Mouse (Mus musculus) kidney, embryonic 14.5 days (tissue): ENCODE data around the gene G530012D18Rik. TPM values are rescaled to one million over a fixed set of nuclear protein-coding genes. Genes with fewer than 3 reads are reported as not detected.
"Not testable (repeated sequence)": the region's sequence is repeated elsewhere in the genome, so short reads cannot be mapped to it uniquely, and the experiment has no call there.

ENCODE experiments used
- ATAC-seq: fragments of 200-750 bp; cut with Nextera tagmentation; 2 replicates; pipeline ENCODE4 v1.8.0; 2017; ENCODE audit warnings: moderate number of reproducible peaks, mild to moderate bottlenecking, moderate TSS enrichment, moderate library complexity; ENCODE audit not compliant: low FRiP score, low TSS enrichment
- H3K27ac ChIP-seq: fragments of 300-500 bp; sonication (generic); 2 replicates; pipeline ENCODE4 v1.5.1; 2014; ENCODE audit warnings: low read depth, mild to moderate bottlenecking, low read length, moderate library complexity, mixed read lengths
- H3K27me3 ChIP-seq: fragments of 300-500 bp; sonication (generic); 2 replicates; pipeline ENCODE4 v1.6.1; 2014; ENCODE audit warnings: mild to moderate bottlenecking, low read length; ENCODE audit not compliant: control insufficient read depth, insufficient read depth
- H3K36me3 ChIP-seq: fragments of 300-500 bp; sonication (generic); 2 replicates; pipeline ENCODE4 v1.6.1; 2014; ENCODE audit warnings: low read length, mixed read lengths; ENCODE audit not compliant: control insufficient read depth, insufficient read depth
- H3K4me1 ChIP-seq: fragments of 300-500 bp; sonication (generic); 2 replicates; pipeline ENCODE4 v1.6.1; 2014; ENCODE audit warnings: low read length, mixed read lengths; ENCODE audit not compliant: control insufficient read depth, insufficient read depth
- H3K4me2 ChIP-seq: fragments of 300-500 bp; sonication (generic); replicated peaks from 2 replicates; pipeline ENCODE4 v1.6.1; 2014; ENCODE audit warnings: low read depth, mild to moderate bottlenecking, low read length
- H3K4me3 ChIP-seq: fragments of 300-500 bp; sonication (generic); 2 replicates; pipeline ENCODE4 v1.5.1; 2014; ENCODE audit warnings: mild to moderate bottlenecking, low read length
- H3K9ac ChIP-seq: fragments of 300-500 bp; sonication (generic); 2 replicates; pipeline ENCODE4 v1.6.1; 2014; ENCODE audit warnings: low read depth, mild to moderate bottlenecking, low read length, moderate library complexity
- H3K9me3 ChIP-seq: fragments of 300-500 bp; sonication (generic); 2 replicates; pipeline ENCODE4 v1.6.1; 2016; ENCODE audit warnings: low read length; ENCODE audit not compliant: control insufficient read depth
- WGBS: fragments of 180-500 bp; shearing (Covaris S2); extraction: QIAGEN DNeasy Blood & Tissue Kit; methylation state at CpG from one replicate; pipeline ENCODE4 v1.1.7; 2014; 5-methylcytosine and 5-hydroxymethylcytosine counted together
- polyA plus RNA-seq: library from polyadenylated mRNA; unstranded; fragments of >200 nt; fragmentation: Nextera tagmentation; extraction: Ambion mirVana; gene quantifications from 2 replicates; pipeline ENCODE4 v1.2.1, GENCODE M21; 2014

Gene G530012D18Rik
- polyA plus RNA-seq = not detected in 2 replicates

- ATAC-seq, H3K9me3 ChIP-seq, H3K4me1 ChIP-seq, H3K36me3 ChIP-seq, H3K9ac ChIP-seq, H3K27ac ChIP-seq, H3K4me2 ChIP-seq, H3K4me3 ChIP-seq, H3K27me3 ChIP-seq: not testable (repeated sequence)
- WGBS = 62% methylated on average over 2 of the region's 3 CpGs
Observed at GRCm38 (mm10) chr1:85575376-85575775, at the start of gene G530012D18Rik. TSS of gene G530012D18Rik (plus strand) at chr1:85575676.

GRCm38 (mm10) chr1:85526401-85526800 is 49.1 kb upstream of the G530012D18Rik start:
- H3K9me3 ChIP-seq, H3K27ac ChIP-seq, H3K27me3 ChIP-seq, H3K36me3 ChIP-seq, ATAC-seq, H3K4me2 ChIP-seq, H3K9ac ChIP-seq, H3K4me3 ChIP-seq, H3K4me1 ChIP-seq: not testable (repeated sequence)
- 68% methylated on average over 3 of the region's 3 CpGs for WGBS

GRCm38 (mm10) chr1:85528451-85529110 is 46.9 kb upstream of the G530012D18Rik start:
- not testable (repeated sequence) for H3K27ac ChIP-seq, H3K4me3 ChIP-seq, H3K36me3 ChIP-seq, H3K4me2 ChIP-seq, H3K9me3 ChIP-seq, H3K27me3 ChIP-seq, ATAC-seq, H3K9ac ChIP-seq, H3K4me1 ChIP-seq
- 83% methylated on average over 13 of the region's 15 CpGs for WGBS

- ATAC-seq, H3K4me2 ChIP-seq, H3K4me3 ChIP-seq, H3K9ac ChIP-seq, H3K36me3 ChIP-seq, H3K4me1 ChIP-seq, H3K27me3 ChIP-seq, H3K9me3 ChIP-seq, H3K27ac ChIP-seq: not testable (repeated sequence)
- 82% methylated on average over 3 of the region's 4 CpGs for WGBS
Observed at GRCm38 (mm10) chr1:85543818-85544217, 31.7 kb upstream of the G530012D18Rik start.

GRCm38 (mm10) chr1:85546442-85546841 is 29.0 kb upstream of the G530012D18Rik start:
- not testable (repeated sequence) for H3K4me2 ChIP-seq, H3K27ac ChIP-seq, H3K9ac ChIP-seq, H3K9me3 ChIP-seq, ATAC-seq, H3K36me3 ChIP-seq, H3K4me3 ChIP-seq, H3K4me1 ChIP-seq, H3K27me3 ChIP-seq

GRCm38 (mm10) chr1:85555261-85555660 is 20.2 kb upstream of the G530012D18Rik start:
- not testable (repeated sequence) for H3K27ac ChIP-seq, H3K36me3 ChIP-seq, H3K9me3 ChIP-seq, ATAC-seq, H3K4me1 ChIP-seq, H3K4me3 ChIP-seq, H3K27me3 ChIP-seq, H3K4me2 ChIP-seq, H3K9ac ChIP-seq
- WGBS = 88% methylated on average over 4 of the region's 4 CpGs

- not testable (repeated sequence) for H3K4me1 ChIP-seq, H3K27ac ChIP-seq, H3K27me3 ChIP-seq, H3K9ac ChIP-seq, H3K4me3 ChIP-seq, ATAC-seq, H3K36me3 ChIP-seq, H3K4me2 ChIP-seq, H3K9me3 ChIP-seq
- WGBS = 78% methylated on average over 4 of the region's 4 CpGs
Observed at GRCm38 (mm10) chr1:85573554-85573953, 1.9 kb upstream of the G530012D18Rik start.

- H3K36me3 ChIP-seq, H3K4me3 ChIP-seq, ATAC-seq, H3K4me2 ChIP-seq, H3K9ac ChIP-seq, H3K9me3 ChIP-seq, H3K27ac ChIP-seq, H3K27me3 ChIP-seq, H3K4me1 ChIP-seq: not testable (repeated sequence)
- WGBS = 71% methylated on average over 3 of the region's 3 CpGs
Observed at GRCm38 (mm10) chr1:85578372-85579010, 3.0 kb downstream of the G530012D18Rik start.

- not testable (repeated sequence) for H3K27me3 ChIP-seq, H3K27ac ChIP-seq, H3K36me3 ChIP-seq, H3K4me2 ChIP-seq, H3K4me3 ChIP-seq, ATAC-seq, H3K9me3 ChIP-seq, H3K9ac ChIP-seq, H3K4me1 ChIP-seq
- 76% methylated on average over 6 of the region's 7 CpGs for WGBS
Observed at GRCm38 (mm10) chr1:85579199-85580147, 4.0 kb downstream of the G530012D18Rik start.
